Mouse (Mus musculus) lung, embryonic 15.5 days (tissue): ENCODE data around the gene Cfc1. TPM values are rescaled to one million over a fixed set of nuclear protein-coding genes. Genes with fewer than 3 reads are reported as not detected.
"Not testable (repeated sequence)": the region's sequence is repeated elsewhere in the genome, so short reads cannot be mapped to it uniquely, and the experiment has no call there.

Experiments
- ATAC-seq: fragments of 200-750 bp; cut with Nextera tagmentation; 2 replicates; pipeline ENCODE4 v1.8.0; 2017; ENCODE audit warnings: moderate number of reproducible peaks, borderline replicate concordance; ENCODE audit not compliant: low FRiP score, low TSS enrichment; ENCODE audit errors: extremely low read depth
- H3K27ac ChIP-seq: fragments of 300-500 bp; sonication (generic); 2 replicates; pipeline ENCODE4 v1.5.1; 2015; ENCODE audit warnings: moderate library complexity, mild to moderate bottlenecking, inconsistent platforms
- H3K27me3 ChIP-seq: fragments of 300-500 bp; sonication (generic); 2 replicates; pipeline ENCODE4 v1.6.1; 2015; ENCODE audit warnings: inconsistent platforms
- H3K36me3 ChIP-seq: fragments of 300-500 bp; sonication (generic); 2 replicates; pipeline ENCODE4 v1.6.1; 2015; ENCODE audit warnings: inconsistent platforms
- H3K4me1 ChIP-seq: fragments of 300-500 bp; sonication (generic); 2 replicates; pipeline ENCODE4 v1.6.1; 2015; ENCODE audit warnings: inconsistent platforms
- H3K4me2 ChIP-seq: fragments of 300-500 bp; sonication (generic); 2 replicates; pipeline ENCODE4 v1.6.1; 2015; ENCODE audit warnings: inconsistent platforms, mild to moderate bottlenecking, moderate library complexity
- H3K4me3 ChIP-seq: fragments of 300-500 bp; sonication (generic); 2 replicates; pipeline ENCODE4 v1.5.1; 2015; ENCODE audit warnings: mild to moderate bottlenecking, inconsistent platforms
- H3K9ac ChIP-seq: fragments of 300-500 bp; sonication (generic); 2 replicates; pipeline ENCODE4 v1.6.1; 2015; ENCODE audit warnings: inconsistent platforms
- H3K9me3 ChIP-seq: fragments of 300-500 bp; sonication (generic); 2 replicates; pipeline ENCODE4 v1.6.1; 2016; ENCODE audit warnings: inconsistent platforms
- WGBS: fragments of 180-500 bp; shearing (Covaris S2); methylation state at CpG from one replicate; pipeline ENCODE4 v1.1.7; 2015; 5-methylcytosine and 5-hydroxymethylcytosine counted together
- polyA plus RNA-seq: library from polyadenylated mRNA; unstranded; fragments of >200 nt; fragmentation: Nextera tagmentation; extraction: Ambion mirVana; gene quantifications from 2 replicates; pipeline ENCODE4 v1.2.1, GENCODE M21; 2015

Cfc1 gene
- polyA plus RNA-seq, 1 experiment from 2014 or later = 0.41 TPM

DNA sequence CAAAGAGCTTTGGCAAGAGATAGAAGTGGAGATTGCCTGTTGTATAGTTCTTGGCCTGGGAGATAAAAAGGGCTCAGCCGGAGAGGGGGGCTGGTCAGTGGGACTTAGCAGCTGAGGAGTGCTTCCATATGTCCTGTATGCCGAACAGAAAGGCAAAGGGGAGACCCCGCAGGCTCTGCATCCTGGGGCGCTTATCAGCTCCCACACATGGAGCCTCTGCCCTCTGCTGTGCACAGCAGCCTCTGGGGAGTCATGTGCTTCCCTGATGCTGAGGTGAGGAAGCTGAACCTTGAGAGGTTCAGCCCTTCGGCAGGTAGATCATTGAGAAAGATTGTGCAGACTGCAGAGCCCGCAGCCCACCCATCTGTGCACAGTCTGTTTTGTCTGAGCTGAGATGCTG is 18.2 kb upstream of the Cfc1 start:
- H3K4me3 ChIP-seq, ATAC-seq, H3K9ac ChIP-seq, H3K9me3 ChIP-seq, H3K36me3 ChIP-seq, H3K27me3 ChIP-seq, H3K4me2 ChIP-seq, H3K27ac ChIP-seq, H3K4me1 ChIP-seq: not testable (repeated sequence)
- WGBS = 21% methylated on average over 6 of the region's 6 CpGs

DNA sequence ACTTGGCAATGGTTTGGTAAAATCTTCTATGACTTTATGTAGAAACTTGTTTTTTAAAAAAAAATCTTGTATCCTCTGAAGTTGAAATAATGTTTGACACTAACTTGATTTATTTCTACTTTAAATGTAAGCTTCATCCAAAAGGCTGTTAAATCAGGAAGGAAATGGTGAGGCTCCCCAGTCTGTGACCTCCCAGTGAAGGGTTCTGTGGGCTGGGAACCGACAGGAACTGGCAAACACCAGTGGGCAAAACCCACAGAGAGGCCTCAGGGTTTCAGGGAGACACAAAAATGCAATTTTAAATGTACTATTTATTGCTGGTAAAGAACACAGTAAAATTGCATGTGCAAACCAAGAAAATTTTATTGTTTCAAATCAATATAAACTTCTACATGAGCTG is 17.7 kb upstream of the Cfc1 start:
- not testable (repeated sequence) for H3K9ac ChIP-seq, H3K36me3 ChIP-seq, H3K4me3 ChIP-seq, H3K9me3 ChIP-seq, H3K4me1 ChIP-seq, H3K27me3 ChIP-seq, ATAC-seq, H3K27ac ChIP-seq, H3K4me2 ChIP-seq
- WGBS = 24% methylated on average over 1 of the region's 1 CpGs

DNA sequence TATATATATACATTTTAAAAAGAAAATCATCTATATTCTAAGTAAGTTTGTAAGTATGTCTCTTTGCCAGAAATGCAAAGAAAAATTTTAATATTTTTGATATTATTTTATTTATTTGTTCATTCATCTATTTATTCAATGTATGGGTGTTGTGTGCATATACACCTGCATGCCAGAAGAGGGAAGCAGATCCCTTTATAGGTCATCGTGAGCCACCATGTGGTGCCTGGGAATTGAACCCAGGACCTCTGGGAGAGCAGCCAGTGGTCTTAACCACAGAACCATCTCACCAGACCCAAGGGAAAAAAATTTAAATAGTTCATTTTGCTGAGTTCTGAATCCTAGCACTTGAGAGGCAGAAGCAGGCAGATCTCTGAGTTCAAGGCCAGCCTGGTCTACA is 17.2 kb upstream of the Cfc1 start:
- no peak overlapping the region for H3K27ac ChIP-seq
- H3K4me2 ChIP-seq = no peak overlapping the region
- no peaks in the 10 kb centered on the region for H3K36me3 ChIP-seq
- H3K27me3 ChIP-seq = no peaks in the 10 kb centered on the region
- ATAC-seq = no peak
- H3K9me3 ChIP-seq = no peaks in the 10 kb centered on the region
- H3K4me1 ChIP-seq = no peaks in the 10 kb centered on the region
- no peak overlapping the region for H3K9ac ChIP-seq
- H3K4me3 ChIP-seq = no peak overlapping the region
- WGBS = 68% methylated on average over 1 of the region's 1 CpGs

DNA sequence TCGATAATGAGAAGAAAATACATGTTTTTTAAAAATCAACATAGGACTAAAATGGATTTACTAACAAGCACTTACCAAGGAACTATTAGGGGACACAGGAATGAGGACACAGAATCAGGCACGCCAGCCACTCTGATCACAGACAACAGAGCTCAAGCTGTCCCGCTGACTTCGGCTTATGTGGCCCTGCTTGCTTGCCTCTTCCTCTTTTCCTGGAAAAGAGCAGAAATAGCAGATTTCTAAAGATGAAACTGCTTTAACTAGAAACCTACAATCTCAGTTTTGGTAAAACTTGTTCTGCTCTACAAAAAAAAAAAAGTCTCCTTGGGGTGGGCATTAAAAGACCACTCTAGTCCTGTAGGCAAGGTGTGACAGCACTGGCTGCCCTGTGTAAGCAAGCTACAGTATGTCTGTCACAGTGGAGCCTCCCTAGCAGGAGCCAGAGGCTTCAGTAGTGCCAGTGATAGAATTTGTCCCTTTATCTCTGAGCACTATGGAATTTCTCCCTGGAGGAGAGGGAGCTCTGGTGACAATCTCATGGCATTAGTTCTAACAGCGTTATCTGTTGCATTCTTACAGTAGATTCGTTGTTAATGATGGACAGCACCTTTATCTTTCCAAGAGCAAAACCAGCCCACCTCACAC is 13.1 kb upstream of the Cfc1 start:
- Histone ChIP-seq H3K27me3 (no peaks in the 10 kb centered on the region), H3K27ac (no peak overlapping the region), H3K4me1 (no peaks in the 10 kb centered on the region), H3K9ac (no peak overlapping the region), H3K36me3 (no peaks in the 10 kb centered on the region), H3K9me3 (no peaks in the 10 kb centered on the region), H3K4me3 (no peak overlapping the region), H3K4me2 (no peak overlapping the region)
- 50% methylated on average over 6 of the region's 6 CpGs for WGBS
- ATAC-seq = no peak

DNA sequence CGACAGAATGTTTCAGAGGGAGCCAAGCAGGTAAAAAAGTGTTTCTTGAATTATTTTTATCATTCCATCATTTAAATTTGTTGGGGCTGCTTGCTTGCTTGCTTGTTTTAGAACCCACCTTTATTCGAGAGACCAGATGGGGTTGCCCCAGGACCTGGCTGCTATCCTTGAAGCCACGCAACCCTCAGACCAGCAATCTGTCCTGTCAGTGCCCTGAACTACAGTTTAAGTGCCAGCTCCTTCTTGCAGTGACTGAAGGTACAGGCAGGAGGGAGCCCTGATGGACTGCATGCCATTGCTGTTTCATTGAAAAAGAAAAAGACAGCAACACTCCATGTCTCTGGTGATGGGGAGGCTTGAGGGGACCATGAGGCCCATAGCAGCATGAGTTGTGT is 12.6 kb upstream of the Cfc1 start:
- Histone ChIP-seq H3K36me3 (no peaks in the 10 kb centered on the region), H3K9me3 (no peaks in the 10 kb centered on the region), H3K4me3 (no peak overlapping the region), H3K4me2 (no peak overlapping the region), H3K4me1 (no peaks in the 10 kb centered on the region), H3K27ac (no peak overlapping the region), H3K9ac (no peak overlapping the region), H3K27me3 (no peaks in the 10 kb centered on the region)
- ATAC-seq = no peak
- WGBS = 59% methylated on average over 3 of the region's 3 CpGs

DNA sequence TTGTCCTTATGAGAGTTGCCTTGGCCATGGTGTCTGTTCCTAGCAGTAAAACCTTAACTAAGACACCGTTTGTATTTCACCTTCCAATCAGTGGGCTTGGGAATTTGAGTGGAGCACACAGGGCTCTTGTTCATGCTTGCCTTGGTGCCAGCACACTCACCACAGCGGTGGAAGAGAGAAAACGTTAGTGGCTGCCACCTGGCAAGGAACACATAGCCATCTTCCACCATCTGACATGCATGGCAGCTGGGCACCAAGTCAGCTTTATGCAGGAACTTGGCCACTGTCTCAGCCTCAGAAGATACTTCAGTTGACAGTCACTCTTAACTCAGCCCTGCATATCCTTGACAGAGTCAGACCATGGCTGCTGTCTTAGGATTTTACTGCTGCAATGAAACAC is 11.8 kb upstream of the Cfc1 start:
- Histone ChIP-seq H3K9me3 (no peaks in the 10 kb centered on the region), H3K36me3 (no peaks in the 10 kb centered on the region), H3K27me3 (no peaks in the 10 kb centered on the region), H3K4me3 (no peak overlapping the region), H3K4me2 (no peak overlapping the region), H3K4me1 (no peaks in the 10 kb centered on the region), H3K27ac (no peak overlapping the region), H3K9ac (no peak overlapping the region)
- no peak for ATAC-seq
- WGBS = 82% methylated on average over 3 of the region's 3 CpGs

DNA sequence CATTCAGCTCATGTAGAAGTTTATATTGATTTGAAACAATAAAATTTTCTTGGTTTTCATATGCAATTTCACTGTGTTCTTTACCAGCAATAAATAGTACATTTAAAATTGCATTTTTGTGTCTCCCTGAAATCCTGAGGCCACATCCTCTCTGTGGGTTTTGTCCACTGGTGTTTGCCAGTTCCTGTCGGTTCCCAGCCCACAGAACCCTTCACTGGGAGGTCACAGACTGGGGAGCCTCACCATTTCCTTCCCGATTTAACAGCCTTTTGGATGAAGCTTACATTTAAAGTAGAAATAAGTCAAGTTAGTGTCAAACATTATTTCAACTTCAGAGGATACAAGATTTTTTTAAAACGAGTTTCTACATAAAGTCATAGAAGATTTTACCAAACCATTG is 874 bp upstream of the Cfc1 start:
- H3K9ac ChIP-seq, ATAC-seq, H3K27ac ChIP-seq, H3K4me1 ChIP-seq, H3K4me2 ChIP-seq, H3K4me3 ChIP-seq, H3K36me3 ChIP-seq, H3K9me3 ChIP-seq: not testable (repeated sequence)
- 17% methylated on average over 3 of the region's 3 CpGs for WGBS
- H3K27me3 ChIP-seq = peaks cover 33% of the 10 kb centered on the region

DNA sequence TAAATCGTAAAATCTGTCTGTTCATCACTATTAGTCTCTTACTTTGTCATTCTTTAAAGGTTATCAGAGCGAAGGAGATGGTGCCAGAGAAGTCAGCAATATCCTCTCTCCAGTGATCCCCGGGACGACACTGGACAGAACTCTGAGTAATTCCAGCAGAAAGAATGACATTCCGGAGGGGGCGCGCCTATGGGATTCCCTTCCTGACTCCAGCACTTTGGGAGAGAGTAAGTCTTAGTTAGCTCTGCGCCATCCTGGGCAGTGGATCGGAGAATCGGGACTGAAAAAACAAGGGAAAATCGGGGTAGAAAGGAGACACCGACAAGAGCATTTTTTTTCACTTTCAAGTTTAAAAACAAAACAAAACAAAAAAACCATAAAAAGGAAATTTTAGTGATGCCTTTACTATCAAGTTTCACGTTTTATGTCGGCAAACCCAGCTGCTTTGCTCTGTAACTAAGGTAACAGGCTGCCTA is 881 bp downstream of the Cfc1 start:
- no peaks in the 10 kb centered on the region for H3K36me3 ChIP-seq
- H3K27ac ChIP-seq = no peak overlapping the region
- peaks cover 33% of the 10 kb centered on the region for H3K27me3 ChIP-seq
- no peaks in the 10 kb centered on the region for H3K9me3 ChIP-seq
- H3K9ac ChIP-seq = no peak overlapping the region
- WGBS = 0% methylated on average over 14 of the region's 14 CpGs
- 0 out of 2 replicates have a peak, but pooled peaks cover 4% of the 10 kb centered on the region for H3K4me1 ChIP-seq
- peak overlapping the region; percentile 52 for H3K4me2 ChIP-seq
- peak overlapping the region; percentile 21; the same call in 1 of the 2 replicates for H3K4me3 ChIP-seq
- no peak for ATAC-seq

DNA sequence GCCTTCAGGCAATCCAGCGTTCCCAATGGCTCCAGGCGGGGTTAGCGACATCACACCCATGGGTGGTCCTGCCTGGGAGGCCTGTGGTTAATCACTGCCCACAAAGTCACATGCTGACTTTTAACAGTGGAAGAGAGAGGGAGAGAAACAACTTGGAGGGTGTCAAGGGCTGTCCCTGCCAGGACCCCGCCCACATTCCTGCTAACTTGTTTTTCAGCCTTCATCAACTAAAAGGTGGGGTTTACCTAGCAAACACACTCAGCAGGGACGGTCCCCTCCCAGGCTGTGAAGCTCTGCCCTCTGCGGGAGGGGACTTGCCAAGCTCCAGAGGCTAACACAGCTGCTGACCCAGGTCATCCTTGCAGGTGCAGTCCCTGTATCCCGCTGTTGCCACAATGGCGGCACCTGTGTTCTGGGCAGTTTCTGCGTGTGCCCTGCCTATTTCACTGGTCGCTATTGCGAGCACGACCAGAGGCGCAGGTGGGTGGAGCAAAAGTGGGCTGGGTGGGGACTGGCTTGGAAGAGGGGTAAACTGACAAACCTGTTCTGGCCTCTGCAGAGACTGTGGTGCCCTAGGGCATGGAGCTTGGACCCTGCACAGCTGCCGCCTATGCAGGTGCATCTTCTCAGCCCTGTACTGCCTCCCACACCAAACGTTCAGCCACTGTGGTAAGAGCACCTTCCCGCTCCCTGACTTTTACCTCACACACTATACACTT is 1.5 kb downstream of the Cfc1 start:
- Histone ChIP-seq H3K27ac (no peak overlapping the region), H3K27me3 (peaks cover 33% of the 10 kb centered on the region), H3K9me3 (no peaks in the 10 kb centered on the region), H3K4me2 (peak overlapping the region; percentile 52), H3K4me3 (peak overlapping the region; percentile 21), H3K9ac (no peak overlapping the region), H3K36me3 (no peaks in the 10 kb centered on the region), H3K4me1 (0 out of 2 replicates have a peak, but pooled peaks cover 4% of the 10 kb centered on the region)
- ATAC-seq = peak; percentile 48
- WGBS = 2% methylated on average over 16 of the region's 16 CpGs

DNA sequence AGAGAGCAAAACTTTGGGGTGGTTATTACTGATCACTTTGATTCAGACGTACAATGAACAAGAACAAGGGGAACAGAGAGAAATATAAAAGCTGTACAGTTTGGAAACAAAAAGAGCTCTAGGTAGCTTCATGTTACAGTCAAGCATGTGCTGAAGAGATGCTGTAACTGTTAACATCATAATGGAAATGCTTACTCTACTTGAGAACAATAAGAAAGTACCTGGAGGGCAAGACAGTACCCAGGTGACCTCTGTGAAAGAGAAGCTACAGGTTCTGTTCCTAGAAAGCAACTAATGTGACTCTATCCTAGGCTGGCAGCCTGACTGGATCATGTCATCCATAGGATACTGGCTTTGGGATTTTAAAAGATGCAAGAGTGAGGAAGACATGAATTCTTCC is 11.6 kb downstream of the Cfc1 start:
- H3K36me3 ChIP-seq = no peaks in the 10 kb centered on the region
- WGBS = 76% methylated on average over 1 of the region's 1 CpGs
- H3K4me3 ChIP-seq = no peak overlapping the region
- H3K4me2 ChIP-seq = no peak overlapping the region
- no peaks in the 10 kb centered on the region for H3K4me1 ChIP-seq
- H3K27me3 ChIP-seq = no peaks in the 10 kb centered on the region
- H3K9me3 ChIP-seq = no peaks in the 10 kb centered on the region
- no peak overlapping the region for H3K27ac ChIP-seq
- no peak overlapping the region for H3K9ac ChIP-seq
- no peak for ATAC-seq

DNA sequence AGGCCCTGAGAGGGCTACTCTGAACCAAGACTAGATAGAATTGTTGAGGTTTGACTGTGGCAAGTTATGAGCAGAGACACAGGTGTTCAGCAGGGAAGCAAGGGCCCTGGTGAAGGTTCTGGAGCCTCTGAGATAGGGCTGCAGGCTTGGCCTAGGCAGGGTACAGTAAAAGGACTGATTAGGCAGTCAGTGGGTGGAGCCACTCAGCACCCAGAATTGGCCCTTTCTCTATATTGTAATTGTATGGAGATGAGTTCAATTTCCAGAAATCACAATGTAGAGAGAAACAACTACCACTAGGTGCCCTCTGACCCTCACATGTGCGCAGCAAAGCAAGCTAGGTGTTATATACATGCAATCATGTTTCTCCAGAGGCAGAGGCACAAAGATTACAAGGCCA is 18.2 kb downstream of the Cfc1 start:
- H3K36me3 ChIP-seq = no peaks in the 10 kb centered on the region
- H3K9me3 ChIP-seq = no peaks in the 10 kb centered on the region
- no peak overlapping the region for H3K9ac ChIP-seq
- H3K4me1 ChIP-seq = no peaks in the 10 kb centered on the region
- H3K4me3 ChIP-seq = no peak overlapping the region
- 81% methylated on average over 1 of the region's 1 CpGs for WGBS
- H3K27ac ChIP-seq = no peak overlapping the region
- no peak for ATAC-seq
- H3K4me2 ChIP-seq = no peak overlapping the region
- H3K27me3 ChIP-seq = no peaks in the 10 kb centered on the region

DNA sequence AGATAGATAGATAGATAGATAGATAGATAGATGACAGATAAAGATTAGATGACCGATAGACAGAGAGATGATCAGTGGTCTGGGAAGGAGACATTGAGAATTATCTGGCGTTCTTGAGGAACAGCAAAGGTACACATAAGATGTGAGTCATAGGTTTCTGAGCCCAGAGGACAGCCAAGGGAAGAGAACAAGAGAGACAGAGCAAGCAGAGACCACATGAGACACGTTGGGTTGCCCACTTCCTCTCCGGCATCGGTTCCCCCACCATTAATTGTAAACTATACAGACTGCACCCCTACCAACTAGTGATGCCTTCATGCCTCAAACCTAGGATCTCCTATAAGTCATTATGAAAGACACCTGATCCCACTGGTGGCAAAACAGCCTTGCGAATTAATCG is 18.8 kb downstream of the Cfc1 start:
- H3K27ac ChIP-seq = no peak overlapping the region
- no peak overlapping the region for H3K4me2 ChIP-seq
- no peak for ATAC-seq
- no peaks in the 10 kb centered on the region for H3K4me1 ChIP-seq
- H3K9ac ChIP-seq = no peak overlapping the region
- H3K27me3 ChIP-seq = no peaks in the 10 kb centered on the region
- 84% methylated on average over 7 of the region's 7 CpGs for WGBS
- no peak overlapping the region for H3K4me3 ChIP-seq
- H3K36me3 ChIP-seq = no peaks in the 10 kb centered on the region
- no peaks in the 10 kb centered on the region for H3K9me3 ChIP-seq
